Mouse (Mus musculus) heart, adult 2 months (tissue): ENCODE measurements around the gene Gm9736.

Experiments used
- CTCF ChIP-seq: fragments of 200-600 bp; IDR thresholded peaks from 2 replicates; pipeline ENCODE4 v1.8.1; 2022; ENCODE audit warnings: antibody characterized with exemption, mild to moderate bottlenecking, moderate library complexity
- POLR2A ChIP-seq: fragments of 200-500 bp; IDR thresholded peaks from 2 replicates; pipeline ENCODE4 v1.6.1; 2011; ENCODE audit warnings: mild to moderate bottlenecking, low read depth, low read length, control low read depth; ENCODE audit not compliant: insufficient read depth

- TF ChIP-seq CTCF = no peak
- TF ChIP-seq POLR2A = no peak
Observed at GRCm38 (mm10) chr10:77735928-77736327, 15.2 kb downstream of the Gm9736 start.
